Mouse (Mus musculus) left cerebral cortex, adult 2 months (tissue): ENCODE measurements around the gene Fam208b. TPM values are rescaled to one million over a fixed set of nuclear protein-coding genes. Genes with fewer than 3 reads are reported as not detected.
"Not testable (repeated sequence)": the region's sequence is repeated elsewhere in the genome, so short reads cannot be mapped to it uniquely, and the experiment has no call there.

Experiments
- DNase-seq, 2 experiments: peaks; one replicate each; pipeline ENCODE4 v3.0.0; 2021 to 2022; ENCODE audit warnings: low spot score in 2 of 2, mixed read lengths in 1 of 2; ENCODE audit errors: extremely low spot score in 1 of 2
- H3K27ac ChIP-seq: fragments of 200-600 bp; 2 replicates; pipeline ENCODE4 v1.8.1; 2022
- H3K4me3 ChIP-seq: fragments of 200-600 bp; 2 replicates; pipeline ENCODE4 v1.8.1; 2022
- CTCF ChIP-seq: fragments of 200-600 bp; IDR thresholded peaks from 2 replicates; pipeline ENCODE4 v1.8.1; 2022; ENCODE audit warnings: antibody characterized with exemption, mild to moderate bottlenecking, moderate library complexity
- intact Hi-C: fragments of 180-260 bp; cut with DNase I; formaldehyde crosslinking; loops from one replicate; pipeline ENCODE4 v1.15.1; 2025
- total RNA-seq, 2 experiments: library from RNA; stranded (reverse); gene quantifications; 2 replicates each; pipeline ENCODE4 v1.2.3; 2021

Gene Fam208b
- total RNA-seq, 2 experiments from 2014 or later: 28.5 to 28.7 TPM

DNA sequence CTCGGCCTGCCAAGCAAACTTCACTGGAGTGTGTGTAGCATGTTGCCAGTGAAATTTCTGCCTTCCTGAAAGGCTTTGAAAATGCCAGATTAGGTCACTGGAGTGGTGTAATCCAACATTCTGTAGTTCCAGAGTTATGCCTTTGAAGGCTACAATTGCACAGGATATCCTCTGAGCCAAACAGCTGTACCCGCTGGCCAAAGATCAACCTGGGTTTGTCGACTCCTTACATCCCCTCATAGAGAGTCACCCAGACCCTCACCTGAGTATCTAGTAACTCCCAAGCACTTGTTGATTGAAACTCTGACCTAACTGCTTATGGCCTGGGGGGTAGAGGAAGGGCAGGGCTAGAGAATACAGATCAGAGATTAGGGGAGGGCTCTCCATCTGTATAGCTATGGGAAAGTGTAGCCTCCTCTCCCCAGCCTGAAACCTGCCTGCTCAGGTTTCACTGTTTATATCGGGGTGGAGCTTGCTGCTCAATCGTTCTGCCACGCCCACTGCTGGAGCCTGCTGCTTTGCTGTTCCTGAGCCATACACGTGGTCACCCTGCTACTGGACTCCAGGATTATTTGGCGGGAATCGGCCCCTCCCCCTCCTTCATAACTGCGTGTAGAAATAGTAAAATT is 79.1 kb downstream of the Fam208b start:
- H3K27ac ChIP-seq: no peak overlapping the region
- no peak overlapping the region for H3K4me3 ChIP-seq
- no peak for DNase-seq
- no peak for TF ChIP-seq CTCF
- intact Hi-C loops: no loop called here

DNA sequence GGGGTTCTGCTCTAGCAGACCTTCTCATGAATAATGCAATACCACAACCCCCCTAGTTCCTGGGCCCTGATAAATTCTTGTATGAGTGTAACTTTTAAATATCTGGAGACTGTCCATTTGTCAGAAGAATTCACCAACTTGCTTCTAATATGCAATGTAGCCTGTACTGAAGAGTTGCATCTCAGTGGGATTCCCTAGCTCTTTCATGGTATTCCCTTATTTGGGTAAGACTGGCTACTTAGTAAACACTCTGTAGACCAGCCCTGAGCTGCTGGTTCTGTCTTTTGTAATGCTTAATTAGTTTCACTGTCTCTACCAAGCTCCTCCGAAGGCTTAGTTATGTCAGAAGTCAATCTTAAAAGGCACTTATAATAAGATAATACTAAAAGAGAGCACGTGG is 79.7 kb downstream of the Fam208b start:
- intact Hi-C loops, DNase-seq, H3K27ac ChIP-seq, H3K4me3 ChIP-seq: not testable (repeated sequence)

DNA sequence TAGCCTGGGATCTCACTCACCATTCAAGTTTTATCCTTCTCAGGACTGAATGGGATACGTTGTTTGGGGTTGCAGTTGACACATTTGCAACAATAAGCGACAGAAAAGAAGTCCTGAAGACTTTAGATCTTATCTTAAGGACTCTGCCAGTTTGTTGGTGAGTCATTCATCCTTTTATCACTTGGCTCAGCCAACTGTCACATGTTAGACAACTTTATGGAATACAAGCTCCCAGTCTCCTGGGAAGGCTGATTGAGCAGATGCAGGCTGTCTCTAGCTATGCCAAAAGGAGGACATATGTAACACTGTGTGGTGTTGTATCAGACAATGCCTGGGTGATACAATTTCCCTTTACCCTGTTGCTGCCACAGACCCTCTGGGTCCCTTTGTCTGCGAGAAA is 80.5 kb downstream of the Fam208b start:
- Histone ChIP-seq H3K27ac (no peak overlapping the region), H3K4me3 (no peak overlapping the region)
- no peak for TF ChIP-seq CTCF
- intact Hi-C loops: no loop called here
- DNase-seq: no peak

GRCm38 (mm10) chr13:3526328-3526727 is 84.6 kb downstream of the Fam208b start:
- Histone ChIP-seq H3K27ac (0 out of 2 replicates have a peak overlapping the region, but pooled peaks have one; percentile 11), H3K4me3 (no peak overlapping the region)
- DNase-seq: no peak
- intact Hi-C loops: no loop called here
- TF ChIP-seq CTCF: no peak

GRCm38 (mm10) chr13:3525611-3526051 is 85.3 kb downstream of the Fam208b start:
- intact Hi-C loops: no loop called here

GRCm38 (mm10) chr13:3523946-3524345 is 87.0 kb downstream of the Fam208b start:
- intact Hi-C loops: no loop called here
- TF ChIP-seq CTCF: no peak
- H3K27ac ChIP-seq: no peak overlapping the region
- no peak for DNase-seq
- H3K4me3 ChIP-seq: no peak overlapping the region

More at GRCm38 (mm10) chr13:3525611-3526051, 85.3 kb downstream of the Fam208b start:
- Histone ChIP-seq H3K4me3 (no peak overlapping the region), H3K27ac (no peak overlapping the region)
- no peak for DNase-seq
- TF ChIP-seq CTCF: no peak

GRCm38 (mm10) chr13:3523459-3523858 is 87.4 kb downstream of the Fam208b start:
- Histone ChIP-seq H3K27ac (no peak overlapping the region), H3K4me3 (no peak overlapping the region)
- intact Hi-C loops: no loop called here
- no peak for TF ChIP-seq CTCF
- DNase-seq: no peak

DNA sequence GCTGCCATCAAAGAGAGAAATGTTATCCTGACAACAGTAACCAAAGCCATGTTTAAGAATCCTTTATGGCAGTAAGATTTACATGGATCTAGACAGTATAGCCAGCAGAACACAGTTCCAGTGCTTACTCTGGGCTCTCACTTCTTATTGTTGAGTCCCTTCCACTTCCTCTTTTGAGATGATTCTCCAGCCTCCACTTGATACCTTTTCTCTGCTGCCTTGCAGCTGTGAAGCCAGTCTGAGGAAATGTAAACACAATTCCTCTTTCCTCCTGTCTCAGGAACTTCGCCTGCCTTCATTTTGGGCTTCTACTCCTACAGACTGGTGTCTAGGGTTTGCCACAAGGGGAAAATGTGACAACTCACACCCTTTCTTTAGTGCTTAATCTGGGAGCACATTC is 90.9 kb downstream of the Fam208b start:
- H3K27ac ChIP-seq, DNase-seq, H3K4me3 ChIP-seq, intact Hi-C loops: not testable (repeated sequence)

DNA sequence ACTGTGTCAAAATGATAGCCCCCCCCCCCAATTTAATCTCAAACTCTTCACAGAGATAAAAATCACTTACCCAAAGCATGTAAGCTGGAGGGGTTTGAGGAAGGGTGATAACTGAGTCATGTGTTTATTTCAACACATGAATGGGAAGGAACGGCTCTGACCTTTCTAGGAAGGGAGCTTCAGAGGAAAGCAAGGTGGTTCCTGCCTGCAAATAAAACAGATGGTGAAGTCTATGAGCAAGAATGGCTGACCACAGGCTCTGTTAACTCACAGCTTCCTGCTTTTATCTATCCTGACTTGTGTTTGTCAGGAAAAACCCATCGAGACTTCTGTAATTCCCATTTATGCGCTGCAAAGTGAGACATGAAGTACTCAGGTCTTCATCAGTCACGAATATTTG is 91.6 kb downstream of the Fam208b start:
- DNase-seq, intact Hi-C loops, H3K4me3 ChIP-seq, H3K27ac ChIP-seq: not testable (repeated sequence)

Other genes starting within 250 kb of the Fam208b start
- gene Gdi2, start 73.0 kb downstream of the Fam208b start, total RNA-seq: 100 to 1,000 TPM; 269 to 312 TPM
- 10 to 100 TPM; 44.3 to 54.3 TPM for gene Asb13, start 22.9 kb upstream of the Fam208b start, total RNA-seq
- not detected for gene Calml3, start 193.2 kb upstream of the Fam208b start, total RNA-seq
- not detected for gene Calm4, start 226.6 kb upstream of the Fam208b start, total RNA-seq
- gene Calm5, start 243.1 kb upstream of the Fam208b start, total RNA-seq: not detected